Mouse (Mus musculus) liver, embryonic 16.5 days (tissue): ENCODE data around the gene Shoc2. TPM values are rescaled to one million over a fixed set of nuclear protein-coding genes. Genes with fewer than 3 reads are reported as not detected.

Experiments used
- ATAC-seq: fragments of 200-750 bp; cut with Nextera tagmentation; 2 replicates; pipeline ENCODE4 v1.8.0; 2017; ENCODE audit warnings: low read depth, mild to moderate bottlenecking, moderate number of reproducible peaks, moderate library complexity
- H3K27ac ChIP-seq: fragments of 300-500 bp; sonication (generic); 2 replicates; pipeline ENCODE4 v1.5.1; 2014; ENCODE audit warnings: mild to moderate bottlenecking, low read length
- H3K27me3 ChIP-seq: fragments of 300-500 bp; sonication (generic); 2 replicates; pipeline ENCODE4 v1.6.1; 2014; ENCODE audit warnings: low read depth, low read length, mixed read lengths; ENCODE audit not compliant: control insufficient read depth, insufficient read depth
- H3K36me3 ChIP-seq: fragments of 300-500 bp; sonication (generic); 2 replicates; pipeline ENCODE4 v1.6.1; 2014; ENCODE audit warnings: mild to moderate bottlenecking; ENCODE audit not compliant: control insufficient read depth, insufficient read depth
- H3K4me1 ChIP-seq: fragments of 300-500 bp; sonication (generic); 2 replicates; pipeline ENCODE4 v1.6.1; 2014; ENCODE audit warnings: low read depth, low read length, mixed read lengths; ENCODE audit not compliant: control insufficient read depth
- H3K4me2 ChIP-seq: fragments of 300-500 bp; sonication (generic); 2 replicates; pipeline ENCODE4 v1.6.1; 2014; ENCODE audit warnings: low read depth, low read length, mixed read lengths
- H3K4me3 ChIP-seq: fragments of 300-500 bp; sonication (generic); 2 replicates; pipeline ENCODE4 v1.5.1; 2014; ENCODE audit warnings: low read depth, mild to moderate bottlenecking, low read length
- H3K9ac ChIP-seq: fragments of 300-500 bp; sonication (generic); 2 replicates; pipeline ENCODE4 v1.6.1; 2014; ENCODE audit warnings: low read depth, low read length
- H3K9me3 ChIP-seq: fragments of 300-500 bp; sonication (generic); replicated peaks from 2 replicates; pipeline ENCODE4 v1.6.1; 2016; ENCODE audit warnings: low read length; ENCODE audit not compliant: control insufficient read depth
- WGBS: fragments of 180-500 bp; shearing (Covaris S2); extraction: QIAGEN DNeasy Blood & Tissue Kit; methylation state at CpG from one replicate; pipeline ENCODE4 v1.1.7; 2014; ENCODE audit not compliant: insufficient replicate concordance; 5-methylcytosine and 5-hydroxymethylcytosine counted together
- polyA plus RNA-seq: library from polyadenylated mRNA; unstranded; fragments of >200 nt; fragmentation: Nextera tagmentation; extraction: Ambion mirVana; gene quantifications from 2 replicates; pipeline ENCODE4 v1.2.1, GENCODE M21; 2015

Shoc2 gene
- polyA plus RNA-seq, 1 experiment from 2014 or later, result 16.6 TPM

- Histone ChIP-seq H3K4me2 (no peak overlapping the region), H3K27me3 (no peaks in the 10 kb centered on the region), H3K36me3 (no peaks in the 10 kb centered on the region), H3K9ac (no peak overlapping the region), H3K9me3 (no peaks in the 10 kb centered on the region), H3K4me1 (no peaks in the 10 kb centered on the region), H3K4me3 (no peak overlapping the region), H3K27ac (no peak overlapping the region)
- ATAC-seq, result no peak
- 47% methylated on average over 10 of the region's 10 CpGs for WGBS
These were observed 132.6 kb downstream of the Shoc2 start for GRCm38 (mm10) chr19:54076362-54077349.

- 65% methylated on average over 9 of the region's 9 CpGs for WGBS
These were observed 137.2 kb downstream of the Shoc2 start for GRCm38 (mm10) chr19:54081303-54081702.

GRCm38 (mm10) chr19:54081716-54082165 is 137.6 kb downstream of the Shoc2 start:
- no peak overlapping the region for H3K27ac ChIP-seq
- no peak overlapping the region for H3K9ac ChIP-seq
- ATAC-seq, result no peak
- no peaks in the 10 kb centered on the region for H3K36me3 ChIP-seq
- H3K4me1 ChIP-seq, result no peaks in the 10 kb centered on the region
- no peak overlapping the region for H3K4me3 ChIP-seq
- H3K4me2 ChIP-seq, result no peak overlapping the region
- H3K9me3 ChIP-seq, result no peaks in the 10 kb centered on the region
- 43% methylated on average over 9 of the region's 9 CpGs for WGBS
- no peaks in the 10 kb centered on the region for H3K27me3 ChIP-seq

More at GRCm38 (mm10) chr19:54081303-54081702, 137.2 kb downstream of the Shoc2 start:
- H3K9ac ChIP-seq, result no peak overlapping the region
- H3K4me3 ChIP-seq, result no peak overlapping the region
- no peaks in the 10 kb centered on the region for H3K4me1 ChIP-seq
- no peak overlapping the region for H3K4me2 ChIP-seq
- H3K27me3 ChIP-seq, result no peaks in the 10 kb centered on the region
- H3K36me3 ChIP-seq, result no peaks in the 10 kb centered on the region
- no peak overlapping the region for H3K27ac ChIP-seq
- ATAC-seq, result no peak
- H3K9me3 ChIP-seq, result no peaks in the 10 kb centered on the region

Other genes starting within 250 kb of the Shoc2 start
- 21.5 TPM in 2 replicates for gene Pdcd4, start 52.1 kb upstream of the Shoc2 start, polyA plus RNA-seq
- gene Bbip1, start 321 bp downstream of the Shoc2 start, polyA plus RNA-seq, result 33.8 and 40.1 TPM in 2 replicates
- gene Adra2a, start 99.8 kb downstream of the Shoc2 start, polyA plus RNA-seq, result 0.02 TPM in 1 of 2 replicates, not detected in the other